Mouse (Mus musculus): ENCODE data around the gene Tbx19.

Gene Tbx19

DNA sequence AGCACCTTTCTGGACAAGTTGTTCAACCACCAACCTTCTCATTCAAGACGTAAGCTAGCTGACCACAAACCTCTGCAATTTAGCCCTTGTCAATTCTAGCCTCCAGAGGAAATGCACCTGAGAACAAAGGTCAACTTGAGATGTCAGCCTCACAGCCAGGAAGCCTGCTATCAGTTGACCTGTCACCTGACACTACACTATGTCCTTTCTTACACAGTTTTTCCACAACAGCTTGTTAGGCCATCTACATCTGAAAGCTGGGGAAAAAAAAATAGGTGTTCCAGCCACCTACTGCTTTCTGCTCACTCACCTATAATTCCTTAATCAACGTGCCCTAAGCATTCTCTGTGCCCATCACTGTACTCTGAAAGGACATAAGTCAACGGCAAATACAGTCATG, 23.6 kb upstream of the Tbx19 start:
- no peak for DNase-seq (ENCODE audit: low read depth, low spot score)

DNA sequence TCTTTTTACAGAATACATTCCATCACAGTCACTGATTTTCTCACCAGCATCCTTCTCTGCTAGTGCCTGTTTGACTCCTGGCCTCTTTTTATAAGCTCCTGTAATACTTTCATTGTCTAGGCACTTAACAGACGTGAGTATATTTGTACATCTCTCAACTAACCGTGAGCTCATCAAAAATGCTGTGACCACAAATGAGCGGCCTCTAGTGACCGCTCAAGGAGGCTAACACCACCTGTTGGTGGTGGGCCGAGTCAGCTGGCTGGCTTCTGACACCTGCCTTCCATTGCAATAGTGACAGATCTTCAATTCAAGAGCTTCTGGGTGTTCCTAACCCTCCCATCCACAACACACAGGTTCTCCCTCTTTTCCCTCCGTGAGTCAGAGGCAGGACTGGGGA, 22.8 kb upstream of the Tbx19 start:
- DNase-seq (ENCODE audit: low read depth, low spot score), result no peak

GRCm38 (mm10) chr1:165179321-165179720, 18.7 kb upstream of the Tbx19 start:
- no peak for DNase-seq (ENCODE audit: low read depth, low spot score)

- DNase-seq (ENCODE audit: low read depth, low spot score), result no peak
Measured at GRCm38 (mm10) chr1:165178075-165178474, 17.5 kb upstream of the Tbx19 start.

DNA sequence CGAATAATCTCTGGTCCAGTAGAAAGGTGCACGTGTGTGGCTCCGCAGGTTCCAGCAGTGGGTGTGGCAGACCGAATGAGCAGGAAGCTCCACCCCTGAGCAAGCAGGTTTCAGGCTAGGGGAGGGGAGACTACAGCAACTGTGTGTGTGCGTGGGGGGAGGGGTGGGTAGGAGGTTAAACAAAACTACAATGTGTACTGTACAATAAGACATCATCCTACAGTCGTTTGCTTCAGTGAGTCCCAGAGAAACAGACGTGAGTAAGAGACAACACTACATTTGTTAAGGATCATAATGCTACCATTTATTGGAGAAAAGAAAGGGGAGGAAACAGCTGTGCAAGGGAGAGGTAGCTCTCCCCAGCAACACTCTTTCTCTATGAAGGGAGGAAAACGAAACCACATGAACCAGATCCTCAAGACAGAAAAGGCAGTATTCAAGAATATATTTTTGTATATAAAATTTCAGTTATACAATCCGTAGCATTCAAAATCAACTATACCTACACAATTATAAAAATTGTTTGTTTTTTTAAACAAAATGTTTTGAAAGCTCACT, 13.6 kb upstream of the Tbx19 start:
- DNase-seq (ENCODE audit: low read depth, low spot score), result no peak

- DNase-seq (ENCODE audit: low read depth, low spot score), result no peak
Measured at GRCm38 (mm10) chr1:165171277-165171676, 10.7 kb upstream of the Tbx19 start.

- no peak for DNase-seq (ENCODE audit: low read depth, low spot score)
Measured at GRCm38 (mm10) chr1:165170157-165170556, 9.6 kb upstream of the Tbx19 start.

GRCm38 (mm10) chr1:165169462-165169861, 8.9 kb upstream of the Tbx19 start:
- DNase-seq (ENCODE audit: low read depth, low spot score), result no peak

DNA sequence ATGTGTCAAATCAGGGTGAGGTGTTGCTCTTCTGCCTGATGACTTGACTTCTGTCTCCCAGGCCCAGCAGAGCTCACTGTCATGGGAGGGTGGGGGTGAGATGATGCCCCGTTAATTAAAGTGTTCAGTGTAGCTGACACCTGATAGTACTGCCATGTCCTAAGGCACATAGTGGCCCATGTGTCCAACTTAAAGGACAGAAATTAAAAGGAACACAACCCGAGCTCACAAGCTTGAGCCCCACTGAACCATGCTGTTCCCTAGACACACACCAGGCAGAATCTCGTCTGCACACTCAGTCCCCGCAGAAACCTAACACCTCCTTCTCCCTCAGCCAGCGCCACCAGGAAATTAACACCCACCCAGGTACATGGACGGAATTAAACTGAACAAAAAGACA, 4.3 kb upstream of the Tbx19 start:
- no peak for DNase-seq (ENCODE audit: low read depth, low spot score)

- no peak for DNase-seq (ENCODE audit: low read depth, low spot score)
Measured at GRCm38 (mm10) chr1:165158841-165159240, 1.7 kb downstream of the Tbx19 start.

- no peak for DNase-seq (ENCODE audit: low read depth, low spot score)
Measured at GRCm38 (mm10) chr1:165154162-165154561, 6.4 kb downstream of the Tbx19 start.

DNA sequence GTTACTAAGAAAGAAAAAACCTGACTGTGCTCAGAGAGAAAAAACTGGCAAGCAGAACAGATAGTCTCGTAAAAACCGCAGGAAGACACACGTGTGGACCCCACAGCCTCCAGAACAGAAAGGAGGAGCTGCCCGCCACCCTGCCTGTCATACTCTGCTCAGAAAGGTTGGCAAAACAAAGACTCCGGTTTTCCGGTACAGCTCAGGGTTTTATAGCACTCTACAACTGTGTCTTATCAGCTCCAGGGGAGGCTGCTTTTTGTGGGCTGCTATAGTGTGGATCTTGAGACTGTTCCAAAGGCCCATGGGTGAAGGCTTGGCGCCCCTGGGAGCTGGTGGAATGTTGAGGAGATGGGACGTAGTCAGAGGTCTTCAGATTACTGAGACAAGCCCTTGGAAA, 9.4 kb downstream of the Tbx19 start:
- DNase-seq (ENCODE audit: low read depth, low spot score), result no peak

DNA sequence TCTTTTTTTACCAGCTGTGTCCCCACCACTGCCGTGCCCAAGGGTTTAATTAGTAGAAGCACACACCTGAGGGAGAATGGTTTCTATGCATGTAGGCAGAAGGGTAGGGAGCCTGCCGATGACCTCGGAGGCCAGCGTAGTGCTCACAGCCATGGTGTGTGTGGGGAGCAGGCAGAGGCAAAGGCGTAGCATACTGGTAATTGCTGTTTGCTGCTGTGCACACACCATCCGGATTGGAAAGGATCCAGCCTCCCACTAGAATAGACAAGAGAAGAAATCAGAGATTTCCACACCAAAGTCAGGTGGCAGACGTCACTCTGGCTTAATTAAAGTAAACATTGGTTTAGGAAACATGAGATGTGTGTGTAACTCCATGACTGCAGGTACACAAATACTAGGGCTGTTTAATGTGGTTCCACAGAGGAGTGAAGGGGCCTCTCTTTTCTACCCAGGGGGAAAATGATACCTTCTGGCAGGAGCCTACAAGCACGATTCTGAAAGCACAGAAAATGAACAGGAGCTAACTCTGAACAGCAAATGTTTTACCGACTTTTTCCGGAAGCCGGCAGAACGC, 18.1 kb downstream of the Tbx19 start:
- DNase-seq (ENCODE audit: low read depth, low spot score), result no peak

GRCm38 (mm10) chr1:165140227-165140626, 20.3 kb downstream of the Tbx19 start:
- DNase-seq (ENCODE audit: low read depth, low spot score), result no peak

GRCm38 (mm10) chr1:165133858-165134257, 26.7 kb downstream of the Tbx19 start:
- no peak for DNase-seq (ENCODE audit: low read depth, low spot score)

- DNase-seq (ENCODE audit: low read depth, low spot score), result no peak
Measured at GRCm38 (mm10) chr1:165133279-165133678, 27.3 kb downstream of the Tbx19 start.

DNA sequence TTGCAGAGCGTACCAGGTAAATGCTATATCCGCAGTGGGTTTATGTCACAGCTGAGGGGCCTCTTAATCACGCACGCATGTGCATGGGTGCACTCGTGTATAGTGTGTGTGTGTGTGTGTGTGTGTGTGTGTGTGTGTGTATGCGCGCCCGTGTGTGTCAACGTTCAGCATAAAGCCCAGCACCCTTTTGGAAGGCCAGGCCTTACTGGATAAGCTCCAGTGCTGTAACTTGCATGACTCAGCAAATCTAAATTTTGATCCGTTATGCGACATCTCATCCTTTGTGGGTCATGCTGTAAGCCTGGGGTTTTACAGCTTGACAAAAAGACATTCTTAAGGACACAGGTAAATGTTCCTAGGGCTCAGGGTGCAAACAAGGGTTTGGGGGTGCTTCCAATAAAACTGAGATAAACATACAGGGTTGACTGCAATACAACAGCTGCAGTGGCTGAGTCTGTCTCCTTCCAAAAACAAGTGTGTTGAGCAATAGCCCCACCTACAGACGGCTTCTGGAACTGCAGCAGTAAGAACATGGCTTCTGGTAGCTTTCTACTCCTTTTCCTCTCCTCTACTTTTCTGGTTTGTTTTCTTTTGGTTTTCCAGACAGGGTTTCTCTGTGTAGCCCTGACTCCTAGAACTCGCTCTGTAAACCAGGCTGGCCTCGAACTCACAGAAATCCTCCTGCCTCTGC, 28.2 kb downstream of the Tbx19 start:
- DNase-seq (ENCODE audit: low read depth, low spot score), result peak; percentile 93

DNA sequence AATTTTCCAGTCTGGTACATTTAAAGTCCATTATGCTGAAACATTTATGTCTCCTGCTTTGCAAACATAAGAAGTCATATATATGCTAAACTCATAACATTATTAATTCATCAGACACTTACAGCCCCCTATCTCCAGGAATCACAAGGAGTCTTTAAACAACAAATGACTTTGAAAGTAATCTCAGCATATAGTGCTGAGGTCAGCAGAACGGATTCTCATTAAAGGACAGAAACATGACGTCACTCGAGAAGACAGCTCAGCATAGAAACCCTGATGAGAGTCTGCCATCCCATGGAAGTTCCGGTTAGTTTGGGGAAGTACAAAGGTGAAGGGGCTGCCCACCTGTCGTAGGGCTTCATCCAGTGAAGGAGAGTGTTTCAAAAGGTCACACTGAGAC, 31.0 kb downstream of the Tbx19 start:
- DNase-seq (ENCODE audit: low read depth, low spot score), result no peak

DNA sequence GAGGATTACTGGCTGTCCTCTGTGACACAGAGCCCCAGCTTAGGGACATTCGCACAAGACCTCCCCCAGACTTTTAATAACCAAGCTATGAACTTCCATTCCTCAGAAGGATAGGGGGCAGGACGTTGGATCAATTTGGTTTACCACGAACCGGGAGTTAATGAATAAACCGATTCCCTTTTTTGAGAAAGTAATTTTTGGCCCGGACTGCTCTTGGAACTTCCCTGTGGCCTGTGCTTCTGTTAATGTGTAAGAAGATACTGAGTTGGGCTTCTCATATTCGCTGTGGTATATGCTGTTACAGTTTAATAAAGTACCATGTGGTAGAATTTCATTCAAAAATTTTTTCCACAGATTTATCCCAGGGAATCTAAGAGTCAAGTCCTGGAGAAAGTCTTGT, 39.5 kb downstream of the Tbx19 start:
- DNase-seq (ENCODE audit: low read depth, low spot score), result no peak

- peak; percentile 84 for DNase-seq (ENCODE audit: low read depth, low spot score)
Measured at GRCm38 (mm10) chr1:165120349-165120898, 40.1 kb downstream of the Tbx19 start.

- no peak for DNase-seq (ENCODE audit: low read depth, low spot score)
Measured at GRCm38 (mm10) chr1:165119760-165120159, 40.8 kb downstream of the Tbx19 start.

- peak; percentile 25 for DNase-seq (ENCODE audit: low read depth, low spot score)
Measured at GRCm38 (mm10) chr1:165119011-165119726, 41.4 kb downstream of the Tbx19 start.
